Mouse (Mus musculus) forebrain, embryonic 15.5 days (tissue): Measurements from ENCODE around the gene 2010005H15Rik. TPM values are rescaled to one million over a fixed set of nuclear protein-coding genes. Genes with fewer than 3 reads are reported as not detected.
"Not testable (repeated sequence)": the region's sequence is repeated elsewhere in the genome, so short reads cannot be mapped to it uniquely, and the experiment has no call there.

Experiments used
- ATAC-seq: fragments of 200-750 bp; cut with Nextera tagmentation; replicated peaks from 2 replicates; pipeline ENCODE4 v1.8.0; 2017; ENCODE audit warnings: mild to moderate bottlenecking, moderate TSS enrichment, moderate library complexity
- H3K27ac ChIP-seq: fragments of 300-500 bp; sonication (generic); replicated peaks from 2 replicates; pipeline ENCODE4 v1.5.1; 2015; ENCODE audit warnings: mild to moderate bottlenecking, inconsistent platforms
- H3K27me3 ChIP-seq: fragments of 300-500 bp; sonication (generic); 2 replicates; pipeline ENCODE4 v1.6.1; 2015; ENCODE audit warnings: inconsistent platforms
- H3K36me3 ChIP-seq: fragments of 300-500 bp; sonication (generic); 2 replicates; pipeline ENCODE4 v1.6.1; 2015; ENCODE audit warnings: mild to moderate bottlenecking, inconsistent platforms
- H3K4me1 ChIP-seq: fragments of 300-500 bp; sonication (generic); 2 replicates; pipeline ENCODE4 v1.6.1; 2015; ENCODE audit warnings: inconsistent platforms
- H3K4me2 ChIP-seq: fragments of 300-500 bp; sonication (generic); replicated peaks from 2 replicates; pipeline ENCODE4 v1.6.1; 2015; ENCODE audit warnings: mild to moderate bottlenecking, inconsistent platforms
- H3K4me3 ChIP-seq: fragments of 300-500 bp; sonication (generic); 2 replicates; pipeline ENCODE4 v1.5.1; 2015; ENCODE audit warnings: mild to moderate bottlenecking, inconsistent platforms
- H3K9ac ChIP-seq: fragments of 300-500 bp; sonication (generic); replicated peaks from 2 replicates; pipeline ENCODE4 v1.6.1; 2015; ENCODE audit warnings: mild to moderate bottlenecking, inconsistent platforms
- H3K9me3 ChIP-seq: fragments of 300-500 bp; sonication (generic); 2 replicates; pipeline ENCODE4 v1.6.1; 2016; ENCODE audit warnings: inconsistent platforms
- WGBS: fragments of 180-500 bp; shearing (Covaris S2); methylation state at CpG from one replicate; pipeline ENCODE4 v1.1.7; 2015; ENCODE audit warnings: mixed read lengths; 5-methylcytosine and 5-hydroxymethylcytosine counted together
- polyA plus RNA-seq: library from polyadenylated mRNA; unstranded; fragments of >200 nt; fragmentation: Nextera tagmentation; extraction: Ambion mirVana; gene quantifications from 2 replicates; pipeline ENCODE4 v1.2.1, GENCODE M21; 2015

Gene 2010005H15Rik
- not detected in 2 replicates for polyA plus RNA-seq

DNA sequence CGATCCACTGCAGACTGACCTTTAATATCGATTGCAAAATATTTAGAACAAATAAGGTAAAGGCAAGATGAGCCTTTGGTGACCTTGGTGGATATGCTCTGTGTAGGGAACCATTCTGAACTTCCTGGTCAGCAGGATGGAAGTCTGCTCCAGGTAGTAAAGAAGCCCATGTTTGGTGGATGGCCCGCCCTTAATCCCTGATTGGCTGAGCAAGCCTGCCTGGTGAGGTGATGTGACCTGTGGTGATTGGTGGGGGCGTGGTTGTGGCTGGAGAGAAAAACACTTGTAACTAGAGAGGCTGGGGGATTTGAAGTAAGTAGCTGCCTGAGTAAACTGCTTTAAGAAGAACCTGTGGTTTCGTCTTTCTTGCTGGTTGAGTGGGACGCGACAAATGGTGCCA lies at the start of gene 2010005H15Rik:
Gene 2010005H15Rik, plus strand, starts transcription at position 301 of the 400 bp plus-strand sequence.
- not testable (repeated sequence) for H3K27me3 ChIP-seq, H3K4me2 ChIP-seq, H3K36me3 ChIP-seq, H3K4me1 ChIP-seq, H3K9ac ChIP-seq, ATAC-seq, H3K4me3 ChIP-seq, H3K27ac ChIP-seq, H3K9me3 ChIP-seq
- 94% methylated on average over 7 of the region's 7 CpGs for WGBS

DNA sequence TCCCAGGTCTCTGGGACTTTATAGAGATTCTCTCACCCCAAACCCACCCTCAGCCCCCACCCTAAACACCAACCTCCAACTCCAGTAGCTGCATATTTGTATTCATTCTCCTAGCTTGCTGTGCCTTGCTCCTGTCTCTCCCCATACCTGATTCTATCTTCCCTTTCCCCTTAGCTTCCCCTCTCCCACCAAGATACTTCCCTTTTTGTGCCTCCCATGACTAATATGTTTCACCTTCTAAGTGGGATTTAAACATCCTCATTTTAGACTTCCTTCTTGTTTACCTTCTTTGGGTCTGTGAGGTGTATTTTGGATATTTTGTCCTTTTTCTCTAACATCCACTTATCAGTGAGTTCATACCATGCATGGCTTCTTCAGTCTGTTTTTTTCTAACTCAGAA lies 45.2 kb upstream of the 2010005H15Rik start:
- no peak overlapping the region for H3K4me3 ChIP-seq
- H3K4me2 ChIP-seq, result no peak overlapping the region
- no peak overlapping the region for H3K27ac ChIP-seq
- H3K9me3 ChIP-seq, result no peaks in the 10 kb centered on the region
- no peaks in the 10 kb centered on the region for H3K27me3 ChIP-seq
- no peak for ATAC-seq
- H3K9ac ChIP-seq, result no peak overlapping the region
- no peaks in the 10 kb centered on the region for H3K36me3 ChIP-seq
- no peaks in the 10 kb centered on the region for H3K4me1 ChIP-seq

DNA sequence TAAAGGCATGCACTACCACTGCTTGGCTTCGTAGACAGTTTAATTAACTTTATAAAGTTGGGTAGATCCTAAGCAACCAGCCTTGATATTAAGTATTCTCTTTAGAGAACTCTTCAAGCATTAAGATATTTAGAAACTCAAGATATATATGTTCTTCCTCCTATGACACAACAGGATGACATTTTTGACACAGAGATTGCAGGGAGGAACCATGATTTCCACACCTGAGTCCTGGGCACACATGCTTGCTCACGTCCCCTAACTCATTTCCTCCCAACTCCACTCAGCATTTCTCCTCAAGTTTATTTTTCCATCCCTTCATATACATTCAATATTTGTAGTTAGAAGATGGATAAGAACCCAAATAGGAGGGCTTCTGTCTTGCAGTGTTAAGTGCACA lies 41.4 kb upstream of the 2010005H15Rik start:
- no peak for ATAC-seq
- Histone ChIP-seq H3K9ac (no peak overlapping the region), H3K36me3 (no peaks in the 10 kb centered on the region), H3K27me3 (no peaks in the 10 kb centered on the region), H3K9me3 (no peaks in the 10 kb centered on the region), H3K27ac (no peak overlapping the region), H3K4me1 (no peaks in the 10 kb centered on the region), H3K4me2 (no peak overlapping the region), H3K4me3 (no peak overlapping the region)
- 87% methylated on average over 2 of the region's 2 CpGs for WGBS

DNA sequence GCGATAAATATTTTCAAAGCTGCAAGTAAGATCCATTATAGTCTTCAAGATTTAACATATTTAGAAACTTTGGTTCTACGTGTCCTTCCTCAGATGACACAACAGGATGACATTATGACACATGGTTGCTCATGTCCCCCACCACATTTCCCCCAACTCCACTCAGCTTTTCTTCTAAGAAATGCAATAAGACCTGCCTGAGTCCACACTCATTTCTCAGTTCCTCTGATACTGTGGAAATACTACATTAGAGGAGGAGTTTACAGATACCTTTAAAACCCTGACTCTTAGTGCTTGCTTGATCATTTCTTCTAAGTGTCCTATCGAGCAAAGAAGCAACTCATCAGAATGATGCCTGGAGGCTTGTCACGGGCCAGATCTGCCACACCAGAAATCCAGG lies 37.4 kb upstream of the 2010005H15Rik start, which contains the start of gene Gm5483:
Gene Gm5483, plus strand, starts transcription at position 301 of the 400 bp plus-strand sequence.
- H3K4me2 ChIP-seq, H3K4me1 ChIP-seq, H3K9ac ChIP-seq, H3K27me3 ChIP-seq, H3K27ac ChIP-seq, ATAC-seq, H3K9me3 ChIP-seq, H3K36me3 ChIP-seq, H3K4me3 ChIP-seq: not testable (repeated sequence)
- 83% methylated on average over 4 of the region's 4 CpGs for WGBS

DNA sequence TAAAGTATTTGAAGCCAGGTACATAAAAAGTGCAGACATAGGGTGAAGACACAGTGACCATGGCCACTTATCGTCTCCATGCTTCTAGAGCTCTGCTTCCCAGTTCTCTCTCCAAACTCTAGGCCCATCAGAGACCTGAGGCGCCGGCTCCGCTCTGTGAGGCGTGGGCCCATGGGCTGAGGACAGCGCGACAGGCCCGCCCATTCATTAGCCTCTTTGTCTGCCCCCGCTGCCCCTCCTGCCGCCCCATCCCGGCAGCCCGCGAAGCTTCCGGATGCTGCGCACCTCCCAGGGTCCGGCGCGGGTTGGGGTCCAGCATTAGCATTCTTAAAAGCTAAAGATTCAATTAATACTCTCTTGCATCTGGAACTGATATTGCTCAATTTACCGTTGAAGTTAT lies 22.0 kb upstream of the 2010005H15Rik start:
- no peaks in the 10 kb centered on the region for H3K9me3 ChIP-seq
- no peaks in the 10 kb centered on the region for H3K4me1 ChIP-seq
- no peak overlapping the region for H3K4me3 ChIP-seq
- no peak for ATAC-seq
- H3K36me3 ChIP-seq, result no peaks in the 10 kb centered on the region
- 44% methylated on average over 19 of the region's 19 CpGs for WGBS
- no peak overlapping the region for H3K27ac ChIP-seq
- H3K27me3 ChIP-seq, result no peaks in the 10 kb centered on the region
- peak overlapping the region; percentile 11; the same call in 1 of the 2 replicates for H3K4me2 ChIP-seq
- H3K9ac ChIP-seq, result no peak overlapping the region

DNA sequence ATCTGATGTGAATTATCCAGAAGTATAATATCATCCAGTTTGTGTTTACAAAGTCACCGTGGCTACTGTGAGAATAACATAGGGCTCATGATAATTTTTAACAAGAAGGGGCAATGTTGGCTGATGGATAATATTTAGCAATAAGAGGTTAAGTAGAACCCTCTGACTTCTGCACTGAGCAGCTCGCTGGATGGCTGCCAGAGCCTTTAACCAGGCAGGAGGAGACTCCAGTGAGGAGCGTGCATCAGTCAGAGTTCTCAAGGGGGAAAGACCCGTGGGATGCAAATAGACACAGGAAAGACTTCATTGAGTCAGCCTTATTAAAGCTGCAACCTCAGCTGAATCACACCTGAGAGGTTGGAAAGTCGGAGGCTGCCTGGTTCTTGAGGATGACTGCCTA lies 17.4 kb upstream of the 2010005H15Rik start:
- no peak for ATAC-seq
- 78% methylated on average over 5 of the region's 5 CpGs for WGBS
- Histone ChIP-seq H3K9me3 (no peaks in the 10 kb centered on the region), H3K36me3 (no peaks in the 10 kb centered on the region), H3K4me1 (no peaks in the 10 kb centered on the region), H3K4me2 (no peak overlapping the region), H3K9ac (no peak overlapping the region), H3K4me3 (no peak overlapping the region), H3K27ac (no peak overlapping the region), H3K27me3 (no peaks in the 10 kb centered on the region)

DNA sequence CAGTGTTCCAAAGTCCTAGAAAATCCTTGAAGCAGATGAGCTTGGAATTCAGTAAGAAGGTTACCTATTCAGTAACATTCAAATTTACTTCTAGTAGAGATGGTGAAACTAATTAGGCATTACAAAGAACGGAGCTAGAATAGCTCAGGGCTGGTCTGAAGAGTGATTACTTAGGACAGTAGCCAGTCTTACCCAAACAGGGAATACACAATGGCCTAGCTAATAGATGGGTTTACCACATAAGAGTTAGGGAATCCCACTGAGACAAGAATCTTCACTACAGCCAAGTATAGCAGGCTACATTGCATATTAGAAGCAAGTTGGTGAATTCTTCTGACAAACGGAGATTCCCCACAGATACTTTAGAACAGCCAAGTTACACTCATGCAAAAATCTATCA lies 15.6 kb upstream of the 2010005H15Rik start:
- ATAC-seq, H3K4me2 ChIP-seq: not testable (repeated sequence)
- WGBS, result 36% methylated on average over 2 of the region's 2 CpGs

DNA sequence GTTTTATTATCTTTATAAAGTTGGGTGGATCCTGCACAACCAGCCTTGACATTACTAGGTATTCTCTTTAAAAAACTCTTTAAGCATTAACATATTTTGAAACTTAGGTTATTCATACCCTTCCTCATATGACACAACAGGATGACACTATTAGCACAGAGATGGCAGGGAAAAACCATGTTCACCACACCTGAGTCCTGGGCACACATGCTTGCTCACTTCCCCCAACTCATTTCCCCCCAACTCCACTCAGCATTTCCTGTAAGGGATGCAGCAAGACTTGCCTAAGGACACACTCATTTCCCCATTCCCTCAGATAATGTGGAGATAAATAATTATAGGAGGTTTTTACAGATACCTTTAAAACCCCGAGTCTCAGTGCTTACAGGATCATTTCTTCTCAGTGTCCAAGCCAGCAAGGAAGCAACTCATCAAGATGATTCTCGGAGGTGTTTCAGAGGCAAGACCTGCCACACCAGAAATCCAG lies 11.3 kb upstream of the 2010005H15Rik start, which contains the start of gene Gm5416:
Gene Gm5416, plus strand, starts transcription at position 437 of the 487 bp plus-strand sequence.
- Histone ChIP-seq H3K4me2 (no peak within 1 kb of the TSS), H3K36me3 (no peaks in the 10 kb centered on the region), H3K27me3 (no peaks in the 10 kb centered on the region), H3K9me3 (no peaks in the 10 kb centered on the region), H3K4me3 (no peak within 1 kb of the TSS), H3K9ac (no peak within 1 kb of the TSS), H3K4me1 (no peaks in the 10 kb centered on the region), H3K27ac (no peak within 1 kb of the TSS)
- ATAC-seq, result no peak
- 87% methylated on average over 2 of the region's 2 CpGs for WGBS

More for the DNA sequence above, 15.6 kb upstream of the 2010005H15Rik start:
- not testable (repeated sequence) for H3K4me3 ChIP-seq, H3K36me3 ChIP-seq, H3K9ac ChIP-seq, H3K27me3 ChIP-seq, H3K9me3 ChIP-seq, H3K27ac ChIP-seq, H3K4me1 ChIP-seq

DNA sequence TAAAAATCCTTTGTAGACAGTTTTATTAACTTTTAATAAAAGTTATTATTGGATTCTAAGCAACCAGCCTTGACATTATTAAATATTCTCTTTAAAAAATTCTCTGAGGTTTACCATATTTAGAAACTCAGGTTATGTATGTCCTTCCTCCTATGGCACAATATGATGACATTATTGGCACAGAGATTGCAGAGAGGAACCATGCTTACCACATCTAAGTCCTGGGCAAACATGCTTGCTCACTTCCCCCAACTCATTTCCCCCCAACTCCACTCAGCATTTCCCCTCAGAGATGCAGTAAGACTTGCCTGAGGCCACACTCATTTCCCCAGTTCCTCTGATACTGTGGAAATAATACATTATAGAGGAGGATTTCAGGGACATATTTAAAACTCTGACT lies 39.3 kb downstream of the 2010005H15Rik start:
- H3K27ac ChIP-seq, H3K27me3 ChIP-seq, H3K9me3 ChIP-seq, H3K4me2 ChIP-seq, H3K4me1 ChIP-seq, H3K4me3 ChIP-seq, H3K36me3 ChIP-seq, H3K9ac ChIP-seq, ATAC-seq: not testable (repeated sequence)

DNA sequence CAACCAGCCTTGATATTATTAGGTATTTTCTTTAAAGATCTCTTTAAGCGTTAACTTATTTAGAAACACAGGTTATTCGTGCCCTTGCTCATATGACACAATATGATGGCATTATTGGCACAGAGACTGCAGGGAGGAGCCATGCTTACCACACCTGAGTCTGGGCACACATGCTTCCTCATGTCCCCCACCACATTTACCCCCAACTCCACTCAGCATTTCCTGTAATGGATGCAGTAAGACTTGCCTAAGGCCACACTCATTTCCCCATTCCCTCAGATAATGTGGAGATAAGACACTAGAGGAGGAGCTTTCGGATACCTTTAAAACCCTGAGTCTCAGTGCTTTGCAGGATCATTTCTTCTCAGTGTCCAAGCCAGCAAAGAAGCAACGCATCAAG lies 55.5 kb downstream of the 2010005H15Rik start, which contains the start of gene Stfa1:
Gene Stfa1, plus strand, starts transcription at position 156 of the 400 bp plus-strand sequence.
- not testable (repeated sequence) for H3K4me2 ChIP-seq, H3K27ac ChIP-seq, H3K4me3 ChIP-seq, ATAC-seq, H3K36me3 ChIP-seq, H3K27me3 ChIP-seq, H3K9me3 ChIP-seq, H3K9ac ChIP-seq, H3K4me1 ChIP-seq
- WGBS, result 91% methylated on average over 4 of the region's 4 CpGs

DNA sequence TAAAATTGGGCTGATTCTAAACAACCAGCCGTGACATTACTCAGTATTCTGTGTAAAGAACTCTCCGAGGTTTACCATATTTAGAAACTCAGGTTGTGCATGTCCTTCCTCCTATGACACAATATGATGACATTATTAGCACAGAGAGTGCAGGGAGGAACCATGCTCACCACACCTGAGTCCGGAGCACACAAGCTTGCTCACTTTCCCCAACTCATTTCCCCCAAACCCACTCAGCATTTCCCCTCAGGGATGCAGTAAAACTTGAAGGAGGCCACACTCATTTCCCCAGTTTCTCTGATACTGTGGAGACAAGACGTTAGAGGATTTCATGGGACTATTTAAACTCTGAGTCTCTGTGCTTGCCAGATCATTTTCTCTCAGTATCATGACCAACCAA lies 67.9 kb downstream of the 2010005H15Rik start:
- Histone ChIP-seq H3K4me1 (no peaks in the 10 kb centered on the region), H3K9me3 (no peaks in the 10 kb centered on the region), H3K27ac (no peak overlapping the region), H3K27me3 (no peaks in the 10 kb centered on the region), H3K36me3 (no peaks in the 10 kb centered on the region), H3K4me3 (no peak overlapping the region), H3K4me2 (no peak overlapping the region), H3K9ac (no peak overlapping the region)
- ATAC-seq, result no peak
- WGBS, result 87% methylated on average over 4 of the region's 4 CpGs
